Mouse (Mus musculus) bone marrow, adult 2 months (tissue): ENCODE data around the gene Kcnab1. TPM values are rescaled to one million over a fixed set of nuclear protein-coding genes. Genes with fewer than 3 reads are reported as not detected.

Experiments used
- H3K27ac ChIP-seq: fragments of 200-500 bp; 2 replicates; pipeline ENCODE4 v1.5.1; 2012; ENCODE audit warnings: low read depth, mild to moderate bottlenecking, control low read depth, inconsistent platforms, low read length; ENCODE audit not compliant: control insufficient read depth, poor library complexity, insufficient read depth
- H3K4me1 ChIP-seq: fragments of 200-500 bp; 2 replicates; pipeline ENCODE4 v1.6.1; 2011; ENCODE audit warnings: low read length; ENCODE audit not compliant: control insufficient read depth, insufficient read depth
- H3K4me3 ChIP-seq: fragments of 200-500 bp; replicated peaks from 2 replicates; pipeline ENCODE3; 2011; ENCODE audit warnings: mild to moderate bottlenecking, low read depth, low read length, control low read depth; ENCODE audit not compliant: control insufficient read depth
- CTCF ChIP-seq: fragments of 200-500 bp; IDR thresholded peaks from 2 replicates; pipeline ENCODE4 v1.5.1; 2011; ENCODE audit warnings: low read length, control low read depth; ENCODE audit not compliant: control insufficient read depth, insufficient read depth
- POLR2A ChIP-seq: fragments of 200-500 bp; IDR thresholded peaks from 2 replicates; pipeline ENCODE4 v1.6.1; 2011; ENCODE audit warnings: low read depth, mild to moderate bottlenecking, control low read depth, low read length, borderline replicate concordance; ENCODE audit not compliant: control insufficient read depth
- WGBS: fragments of 180-500 bp; shearing (Covaris S2); methylation state at CpG from one replicate; pipeline ENCODE4 v1.1.7; 2018; 5-methylcytosine and 5-hydroxymethylcytosine counted together
- polyA plus RNA-seq: library from polyadenylated mRNA; stranded (reverse); fragments of >200 nt; gene quantifications from 2 replicates; pipeline ENCODE4 v1.2.4, GENCODE M21; 2011; ENCODE audit warnings: low replicate concordance; ENCODE audit not compliant: missing spikeins, insufficient read depth, insufficient read length

Kcnab1 gene
- polyA plus RNA-seq, 1 experiment: 2.2 TPM

DNA sequence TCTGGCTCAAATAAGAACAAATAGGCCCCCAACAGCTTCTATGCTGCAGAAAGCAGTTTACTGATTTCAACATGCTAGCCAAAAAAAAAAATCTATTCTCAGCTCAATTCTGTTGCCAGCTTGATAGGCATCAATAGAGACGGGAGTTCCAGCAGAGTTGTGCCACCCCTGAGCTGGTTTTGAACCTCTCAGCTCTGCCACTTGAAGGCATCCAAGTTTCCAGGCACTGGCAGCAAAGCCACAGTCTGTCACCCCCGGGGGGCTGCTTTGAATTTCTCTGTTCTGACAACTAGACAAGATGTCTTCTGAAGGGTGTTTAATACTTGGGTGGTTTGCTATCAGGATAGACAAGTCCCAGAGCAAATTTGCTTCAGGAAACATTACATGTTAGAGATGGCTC, 104.5 kb downstream of the Kcnab1 start:
- Histone ChIP-seq H3K27ac (no peak overlapping the region), H3K4me3 (no peak overlapping the region), H3K4me1 (no peaks in the 10 kb centered on the region)
- WGBS: 67% methylated on average over 2 of the region's 2 CpGs
- TF ChIP-seq CTCF (no peak), POLR2A (no peak)

DNA sequence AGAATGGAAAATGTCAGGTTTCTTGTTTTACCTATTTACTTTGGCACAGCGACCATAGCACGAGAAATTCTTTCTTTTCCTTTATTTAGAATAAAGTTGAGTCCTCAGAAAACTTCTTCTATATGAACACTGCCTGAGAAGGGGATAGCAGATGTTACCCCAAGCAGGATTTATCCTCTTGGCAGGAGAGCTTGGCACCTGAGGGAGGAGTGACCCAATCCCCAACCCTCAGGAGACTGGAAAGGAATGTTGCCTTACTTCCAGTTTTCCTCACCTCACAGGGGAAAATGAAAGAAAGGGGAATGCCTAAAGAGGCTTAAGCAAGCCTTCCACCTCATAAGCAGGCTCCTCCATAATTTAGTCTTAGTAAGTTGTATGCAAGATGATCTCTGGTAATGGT, 105.5 kb downstream of the Kcnab1 start:
- TF ChIP-seq POLR2A: no peak
- no peak for TF ChIP-seq CTCF
- Histone ChIP-seq H3K4me3 (no peak overlapping the region), H3K4me1 (no peaks in the 10 kb centered on the region), H3K27ac (no peak overlapping the region)
- WGBS: 73% methylated on average over 2 of the region's 2 CpGs

- H3K4me1 ChIP-seq: no peaks in the 10 kb centered on the region
- H3K4me3 ChIP-seq: no peak overlapping the region
- no peak for TF ChIP-seq CTCF
- TF ChIP-seq POLR2A: no peak
- 77% methylated on average over 7 of the region's 7 CpGs for whole genome bisulfite sequencing
- no peak overlapping the region for H3K27ac ChIP-seq
These were observed 108.7 kb downstream of the Kcnab1 start for GRCm38 (mm10) chr3:65217673-65218579.

- Histone ChIP-seq H3K4me3 (no peak overlapping the region), H3K27ac (no peak overlapping the region), H3K4me1 (no peaks in the 10 kb centered on the region)
- TF ChIP-seq CTCF (no peak), POLR2A (no peak)
These were observed 111.1 kb downstream of the Kcnab1 start for GRCm38 (mm10) chr3:65220287-65220686.

DNA sequence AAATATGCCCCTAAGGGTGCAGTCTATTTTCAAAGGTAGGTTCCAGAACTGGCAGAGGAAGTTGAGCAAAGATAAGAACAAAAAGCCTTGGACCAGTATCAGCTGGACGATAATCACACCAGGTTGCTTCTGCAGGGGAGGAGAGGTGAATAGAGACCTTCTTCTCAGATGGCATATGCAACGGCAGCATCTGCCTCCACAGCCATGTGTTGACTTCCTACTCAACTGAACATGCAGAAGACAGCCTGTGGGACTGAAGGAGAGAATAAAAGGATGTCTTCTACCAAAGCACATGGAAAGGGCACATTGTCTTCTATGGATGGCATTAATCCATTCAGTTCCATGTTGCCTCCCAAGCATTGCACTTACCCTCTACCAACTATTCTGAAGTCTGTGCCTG, 114.5 kb downstream of the Kcnab1 start:
- TF ChIP-seq CTCF: no peak
- TF ChIP-seq POLR2A: no peak
- WGBS: 78% methylated on average over 2 of the region's 2 CpGs

DNA sequence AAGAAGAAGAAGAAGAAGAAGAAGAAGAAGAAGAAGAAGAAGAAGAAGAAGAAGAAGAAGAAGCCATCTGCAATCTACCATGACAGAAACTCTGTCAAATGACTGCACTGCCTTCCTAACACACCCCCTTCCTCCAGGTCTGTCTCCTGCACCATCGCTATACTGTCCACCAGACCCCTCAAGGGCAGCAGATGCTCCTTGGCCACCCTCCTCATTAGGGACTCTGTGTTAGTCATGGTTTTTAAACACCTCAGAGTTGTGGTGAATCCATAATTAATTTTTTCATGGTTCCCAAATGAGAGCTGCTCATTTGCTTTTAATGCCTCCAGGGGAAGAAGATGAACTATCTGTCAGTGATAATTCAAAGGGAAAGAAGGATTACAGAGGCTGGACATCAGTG, 121.8 kb downstream of the Kcnab1 start:
- no peak for TF ChIP-seq POLR2A
- no peak for TF ChIP-seq CTCF
- 76% methylated on average over 1 of the region's 1 CpGs for WGBS
- Histone ChIP-seq H3K27ac (no peak overlapping the region), H3K4me3 (no peak overlapping the region), H3K4me1 (no peaks in the 10 kb centered on the region)

More for the DNA sequence above, 114.5 kb downstream of the Kcnab1 start:
- Histone ChIP-seq H3K4me3 (no peak overlapping the region), H3K4me1 (no peaks in the 10 kb centered on the region), H3K27ac (no peak overlapping the region)

GRCm38 (mm10) chr3:65231419-65232090, 122.4 kb downstream of the Kcnab1 start:
- Histone ChIP-seq H3K27ac (no peak overlapping the region), H3K4me3 (no peak overlapping the region), H3K4me1 (no peaks in the 10 kb centered on the region)
- 81% methylated on average over 11 of the region's 11 CpGs for WGBS
- TF ChIP-seq CTCF: no peak
- no peak for TF ChIP-seq POLR2A

GRCm38 (mm10) chr3:65249023-65249422, 139.8 kb downstream of the Kcnab1 start:
- no peak overlapping the region for H3K4me3 ChIP-seq

DNA sequence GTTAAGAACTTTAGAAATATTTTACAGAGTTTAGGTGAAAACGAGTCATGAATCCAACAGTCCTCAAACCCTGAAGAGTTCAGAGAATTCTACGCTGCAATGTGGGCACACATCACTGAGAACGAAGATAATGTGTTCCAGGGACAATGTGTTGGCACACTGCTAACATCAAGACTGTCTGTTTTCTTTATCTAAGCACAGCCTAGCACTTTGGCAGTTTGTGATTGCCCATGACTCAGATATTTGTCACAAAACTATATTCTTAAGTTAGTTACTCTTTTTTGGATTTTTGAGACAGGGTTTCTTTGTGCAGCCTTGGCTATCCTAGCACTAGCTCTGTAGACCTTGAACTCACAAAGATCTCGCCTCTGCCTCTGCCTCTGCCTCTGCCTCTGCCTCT, 151.3 kb downstream of the Kcnab1 start:
- Histone ChIP-seq H3K4me1 (no peaks in the 10 kb centered on the region), H3K4me3 (no peak overlapping the region), H3K27ac (no peak overlapping the region)
- no peak for TF ChIP-seq POLR2A
- TF ChIP-seq CTCF: no peak
- WGBS: 68% methylated on average over 4 of the region's 4 CpGs

More at GRCm38 (mm10) chr3:65249023-65249422, 139.8 kb downstream of the Kcnab1 start:
- TF ChIP-seq CTCF (no peak), POLR2A (no peak)
- WGBS: 70% methylated on average over 6 of the region's 6 CpGs
- H3K27ac ChIP-seq: no peak overlapping the region
- H3K4me1 ChIP-seq: no peaks in the 10 kb centered on the region
